Mouse (Mus musculus) Patski (cell line): ENCODE results near the gene Syngr1. TPM values are rescaled to one million over a fixed set of nuclear protein-coding genes. Genes with fewer than 3 reads are reported as not detected.

Experiments
- ATAC-seq: fragments of 100-300 bp; one replicate; pipeline ENCODE4 v1.8.0; 2021
- CTCF ChIA-PET: fragments of 350-600 bp; sonication (Branson Sonifier 250); formaldehyde crosslinking; loops from one replicate; lab custom pipeline; 2022; ENCODE audit warnings: inconsistent platforms; lab: Charles Lee
- POLR2A ChIA-PET: fragments of 350-600 bp; sonication (Branson Sonifier 250); formaldehyde crosslinking; loops from one replicate; lab custom pipeline; 2022; ENCODE audit warnings: antibody characterized with exemption, inconsistent platforms; lab: Charles Lee
- DNase-seq: peaks from one replicate; pipeline ENCODE4 v3.0.0-alpha.2; 2011; ENCODE audit warnings: low read depth, low spot score
- H3K27me3 ChIP-seq: fragments of 371-371 bp; one replicate; pipeline ENCODE4 v1.5.1; 2021
- CTCF ChIP-seq: fragments of 100-300 bp; IDR thresholded peaks from one replicate; pipeline ENCODE4 v1.5.1; 2021
- in situ Hi-C: fragments of 300-500 bp; cut with MboI; formaldehyde crosslinking; loops from 3 replicates; pipeline ENCODE4 v1.11.1; 2018; ENCODE audit warnings: low pct_unique_long_range_greater_than_20kb, mixed read lengths
- polyA plus RNA-seq: library from polyadenylated mRNA; unstranded; gene quantifications from one replicate; pipeline ENCODE4 v1.2.3, GENCODE M21; 2021

Gene Syngr1
- polyA plus RNA-seq, 1 experiment from 2014 or later = 91.6 TPM

- POLR2A ChIA-PET = interaction anchor here (1.1 to 6.6 kb wide), 2 partner anchors 43 to 52 kb away, joined by 7 to 44 read pairs; partner anchors contain the start of gene Pdgfb
- TF ChIP-seq CTCF = no peak
- H3K27me3 ChIP-seq = no peaks in the 10 kb centered on the region
- ATAC-seq (no peak), DNase-seq (no peak)
- CTCF ChIA-PET = interaction anchor here (1.2 to 3.2 kb wide), 7 partner anchors 8 to 176 kb away, joined by 3 to 29 read pairs (median 14); no protein-coding TSS in a partner anchor
- in situ Hi-C loops = no loop called here
These were observed 25.7 kb upstream of the Syngr1 start for GRCm38 (mm10) chr15:80065414-80065813.

GRCm38 (mm10) chr15:80066538-80066937, 24.6 kb upstream of the Syngr1 start:
- ATAC-seq = no peak
- in situ Hi-C loops = no loop called here
- CTCF ChIA-PET = interaction anchor here (0.8 to 3.2 kb wide), 10 partner anchors 11 to 177 kb away, joined by 3 to 29 read pairs (median 8); no protein-coding TSS in a partner anchor
- POLR2A ChIA-PET = interaction anchor here (0.6 to 6.6 kb wide), 5 partner anchors 15 to 132 kb away, joined by 3 to 44 read pairs (median 3); partner anchors contain the start of gene Pdgfb
- DNase-seq = no peak
- no peaks in the 10 kb centered on the region for H3K27me3 ChIP-seq
- TF ChIP-seq CTCF = no peak

GRCm38 (mm10) chr15:80069171-80069570, 22.0 kb upstream of the Syngr1 start:
- ATAC-seq = no peak

GRCm38 (mm10) chr15:80070095-80070644, 21.0 kb upstream of the Syngr1 start:
- TF ChIP-seq CTCF = no peak
- DNase-seq (no peak), ATAC-seq (no peak)
- in situ Hi-C loops = no loop called here
- no peaks in the 10 kb centered on the region for H3K27me3 ChIP-seq
- ChIA-PET POLR2A (interaction anchor here (0.9 kb wide), 1 partner anchor 10 kb away, joined by 3 read pairs; no protein-coding TSS in a partner anchor), CTCF (interaction anchor here (1.0 kb wide), 1 partner anchor 123 kb away, joined by 3 read pairs; no protein-coding TSS in a partner anchor)

More at GRCm38 (mm10) chr15:80069171-80069570, 22.0 kb upstream of the Syngr1 start:
- no peak for DNase-seq
- CTCF ChIA-PET = interaction anchor here (1.0 kb wide), 1 partner anchor 122 kb away, joined by 3 read pairs; no protein-coding TSS in a partner anchor
- no peak for TF ChIP-seq CTCF
- POLR2A ChIA-PET = interaction anchor here (0.9 kb wide), 1 partner anchor 11 kb away, joined by 3 read pairs; no protein-coding TSS in a partner anchor
- H3K27me3 ChIP-seq = no peaks in the 10 kb centered on the region
- in situ Hi-C loops = no loop called here

- ChIA-PET POLR2A (interaction anchor here (1.0 to 2.2 kb wide), 3 partner anchors 8 to 58 kb away, joined by 3 to 11 read pairs (median 5); partner anchors contain the start of gene Pdgfb), CTCF (interaction anchor here (2.5 to 12.0 kb wide), 3 partner anchors 8 to 127 kb away, joined by 9 to 226 read pairs (median 12); no protein-coding TSS in a partner anchor)
- DNase-seq = no peak
- in situ Hi-C loops = no loop called here
- TF ChIP-seq CTCF = no peak
- no peak for ATAC-seq
- no peaks in the 10 kb centered on the region for H3K27me3 ChIP-seq
These were observed 19.1 kb upstream of the Syngr1 start for GRCm38 (mm10) chr15:80071951-80072437.

GRCm38 (mm10) chr15:80072579-80073255, 18.4 kb upstream of the Syngr1 start:
- DNase-seq (no peak), ATAC-seq (no peak)
- in situ Hi-C loops = no loop called here
- TF ChIP-seq CTCF = no peak
- no peaks in the 10 kb centered on the region for H3K27me3 ChIP-seq
- ChIA-PET CTCF (interaction anchor here (2.5 to 12.0 kb wide), 3 partner anchors 9 to 128 kb away, joined by 9 to 226 read pairs (median 12); no protein-coding TSS in a partner anchor), POLR2A (interaction anchor here (0.5 to 2.2 kb wide), 4 partner anchors 10 to 183 kb away, joined by 3 to 11 read pairs (median 4); partner anchors contain the start of gene Pdgfb)

- ATAC-seq (no peak), DNase-seq (no peak)
- ChIA-PET CTCF (interaction anchor here (2.5 to 12.0 kb wide), 3 partner anchors 8 to 129 kb away, joined by 9 to 226 read pairs (median 12); no protein-coding TSS in a partner anchor), POLR2A (interaction anchor here (0.5 to 2.2 kb wide), 3 partner anchors 9 to 183 kb away, joined by 3 to 11 read pairs (median 4); no protein-coding TSS in a partner anchor)
- H3K27me3 ChIP-seq = no peaks in the 10 kb centered on the region
- TF ChIP-seq CTCF = no peak
- in situ Hi-C loops = no loop called here
These were observed 17.9 kb upstream of the Syngr1 start for GRCm38 (mm10) chr15:80073256-80073621.

GRCm38 (mm10) chr15:80074663-80075373, 16.3 kb upstream of the Syngr1 start:
- H3K27me3 ChIP-seq = no peaks in the 10 kb centered on the region
- no peak for TF ChIP-seq CTCF
- no peak for DNase-seq
- ChIA-PET POLR2A (interaction anchor here (0.6 to 1.1 kb wide), 3 partner anchors 60 to 129 kb away, joined by 3 to 4 read pairs (median 4); partner anchors contain the start of gene Pdgfb), CTCF (interaction anchor here (1.6 to 12.0 kb wide), 3 partner anchors 10 to 130 kb away, joined by 4 to 226 read pairs (median 9); no protein-coding TSS in a partner anchor)
- ATAC-seq = no peak
- in situ Hi-C loops = loop anchor here (5.0 kb wide), 2 partner anchors 128 to 243 kb away; partner anchors contain the start of genes Cbx6 and Npcd

GRCm38 (mm10) chr15:80075374-80075694, 15.8 kb upstream of the Syngr1 start:
- in situ Hi-C loops = loop anchor here (5.0 kb wide), 2 partner anchors 128 to 243 kb away; partner anchors contain the start of genes Cbx6 and Npcd
- DNase-seq = no peak
- H3K27me3 ChIP-seq = no peaks in the 10 kb centered on the region
- CTCF ChIA-PET = interaction anchor here (1.6 to 12.0 kb wide), 2 partner anchors 11 to 131 kb away, joined by 4 to 226 read pairs; no protein-coding TSS in a partner anchor
- TF ChIP-seq CTCF = no peak
- POLR2A ChIA-PET = interaction anchor here (0.6 to 1.1 kb wide), 3 partner anchors 61 to 129 kb away, joined by 3 to 4 read pairs (median 4); partner anchors contain the start of gene Pdgfb
- ATAC-seq = no peak
